In the genomic region with DNA sequence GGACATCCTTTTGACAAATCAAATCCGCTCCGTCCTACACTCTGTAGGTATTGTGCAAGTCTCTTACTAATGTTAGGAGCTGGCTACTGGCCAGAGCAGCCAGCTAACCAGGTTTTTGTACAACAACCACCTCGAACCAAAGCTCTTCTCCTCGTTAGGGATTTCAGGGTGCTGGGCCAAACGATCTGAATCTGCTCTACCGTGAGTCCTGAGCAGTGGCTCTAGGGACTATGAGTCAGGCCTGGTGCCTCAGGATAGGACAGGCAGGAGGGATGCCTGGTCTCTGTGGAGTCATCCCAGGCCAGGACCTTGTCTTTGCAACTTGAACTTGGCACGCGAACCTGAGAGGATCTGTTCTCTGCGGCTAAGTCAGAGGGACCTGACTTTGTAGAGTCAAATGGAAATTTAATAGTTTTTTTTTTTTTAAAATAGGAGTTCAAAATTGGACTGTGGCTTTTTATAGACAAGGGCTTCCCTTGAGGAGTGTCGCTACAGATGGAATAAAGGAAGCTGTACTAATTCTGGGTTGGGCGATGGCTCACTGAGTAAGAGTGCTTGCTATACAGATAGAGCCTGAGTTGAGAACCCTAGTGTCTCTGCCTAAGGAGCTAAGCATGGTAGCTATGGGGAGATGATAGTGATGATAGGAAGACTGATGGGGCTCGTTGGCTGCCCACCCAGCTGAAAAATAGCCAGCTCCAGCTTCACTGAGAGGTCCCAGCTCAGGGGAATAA, we compare ENCODE assay signal across 9 mouse cellular contexts. TPM values are rescaled to one million over a fixed set of nuclear protein-coding genes. Genes with fewer than 3 reads are reported as not detected.
A peak's percentile ranks its signal among the peaks of the same experiment; 100 is the strongest.
DNase-seq lines count a peak whose midpoint lies in the region; ATAC-seq and TF ChIP-seq lines count a peak whose summit lies in the region.
"Had no signal": no experiment of that assay in that cellular context is flagged by ENCODE, and none has a peak within 500 bp of the region (broad histone marks: within the 10 kb centered on the region; RNA-seq: fewer than 3 reads in every experiment).

No protein-coding gene starts in this region.

- no peak overlapping the region for H3K9ac ChIP-seq in hindbrain, postnatal 0 days (replicated peaks; ENCODE audit: low read length)
- H3K9ac ChIP-seq in hindbrain, embryonic 13.5 days = no peak overlapping the region

- H3K4me1 ChIP-seq in hindbrain, postnatal 0 days (ENCODE audit: insufficient read depth, low read length) = no peaks in the 10 kb centered on the region; the same call in 1 of the 2 replicates
- H3K4me1 ChIP-seq in hindbrain, embryonic 13.5 days (replicated peaks) = peaks cover 12% of the 10 kb centered on the region; the same call in 1 of the 2 replicates
- peaks cover 11% of the 10 kb centered on the region; the same call in 1 of the 2 replicates for H3K4me1 ChIP-seq in embryonic fibroblast, embryonic 13.5 days (ENCODE audit: control insufficient read depth, insufficient read depth, low read length)

- intact Hi-C loops in heart, postnatal 10 days (cut with DNase I) = no loop called here

- no peak for TF ChIP-seq POLR2A in embryonic fibroblast, embryonic 13.5 days (IDR thresholded peaks at IDR 0.05; ENCODE audit: low read depth, low read length)

- WGBS in hindbrain, postnatal 0 days = 71% methylated on average over 12 of the region's 12 CpGs
- WGBS in hindbrain, embryonic 13.5 days = 87% methylated on average over 12 of the region's 12 CpGs

- H3K27ac ChIP-seq in hindbrain, postnatal 0 days = peak overlapping the region; percentile 32; the same call in 1 of the 2 replicates
- H3K27ac ChIP-seq in hindbrain, embryonic 13.5 days = no peak overlapping the region
- peak overlapping the region; percentile 23; the same call in 1 of the 2 replicates for H3K27ac ChIP-seq in embryonic fibroblast, embryonic 13.5 days (ENCODE audit: insufficient read depth, low read length)

- H3K9me3 ChIP-seq in hindbrain, postnatal 0 days (ENCODE audit: low read length) = no peaks in the 10 kb centered on the region
- no peaks in the 10 kb centered on the region for H3K9me3 ChIP-seq in hindbrain, embryonic 13.5 days

- H3K27me3 ChIP-seq in hindbrain, postnatal 0 days (ENCODE audit: insufficient read depth, low read length) = no peaks in the 10 kb centered on the region
- no peaks in the 10 kb centered on the region for H3K27me3 ChIP-seq in hindbrain, embryonic 13.5 days

- no peaks in the 10 kb centered on the region for H3K36me3 ChIP-seq in hindbrain, postnatal 0 days (ENCODE audit: insufficient read depth, low read length)
- no peaks in the 10 kb centered on the region for H3K36me3 ChIP-seq in hindbrain, embryonic 13.5 days

- no peak overlapping the region for H3K4me3 ChIP-seq in hindbrain, postnatal 0 days (ENCODE audit: low read length)
- no peak overlapping the region for H3K4me3 ChIP-seq in hindbrain, embryonic 13.5 days
- H3K4me3 ChIP-seq in embryonic fibroblast, embryonic 13.5 days (ENCODE audit: insufficient read depth, low read length) = no peak overlapping the region

- DNase-seq in hindbrain, postnatal 0 days (ENCODE audit: low spot score) = no peak
- peak; percentile 67 for DNase-seq in adrenal gland, adult 8-10 months
- DNase-seq in heart, postnatal 10 days = peak; percentile 55 to 64
- no peak for DNase-seq in spleen, adult 12 weeks (ENCODE audit: low spot score)
- no peak for DNase-seq in spleen, postnatal 36 days (ENCODE audit: low spot score in 2 of 2)
- DNase-seq: cerebellum, adult 11-12 months had no signal

- TF ChIP-seq CTCF in hindbrain, postnatal 0 days (IDR thresholded peaks at IDR 0.05; ENCODE audit: low read depth) = no peak
- no peak for TF ChIP-seq CTCF in embryonic fibroblast, embryonic 13.5 days (IDR thresholded peaks at IDR 0.05; ENCODE audit: borderline replicate concordance, insufficient read depth, low read length)

- ATAC-seq in hindbrain, postnatal 0 days = no peak
- no peak for ATAC-seq in hindbrain, embryonic 13.5 days (ENCODE audit: low FRiP score)
- no peak for ATAC-seq in CD4-positive, CD25-positive, alpha-beta regulatory T cell, adult 4 months

- H3K4me2 ChIP-seq in hindbrain, postnatal 0 days (ENCODE audit: low read depth, low read length) = no peak overlapping the region
- H3K4me2 ChIP-seq in hindbrain, embryonic 13.5 days = no peak overlapping the region

RNA-seq across cellular contexts. Expression of a gene that starts 24.4 kb away (rescaled TPM):
- total RNA-seq in hindbrain, postnatal 0 days (2014; rRNA removed) = 12.7 and 14.9 TPM in 2 replicates
- polyA plus RNA-seq in hindbrain, postnatal 0 days (2015; fragmentation: Nextera tagmentation; extraction: Ambion mirVana) = 4.6 and 4.8 TPM in 2 replicates
- polyA plus RNA-seq in hindbrain, embryonic 13.5 days (2015; fragmentation: Nextera tagmentation; extraction: Ambion mirVana) = 5.2 and 6.6 TPM in 2 replicates
- total RNA-seq in adrenal gland, adult 8-10 months (2022) = 10 to 100 TPM; 16.6 to 30.8 (median 26.7) TPM
- polyA plus RNA-seq in embryonic fibroblast, embryonic 13.5 days (2011; ENCODE audit: insufficient read length, low read depth, missing spikeins) = 27.7 and 31.1 TPM in 2 replicates
- total RNA-seq in heart, postnatal 10 days (2021) = 10 to 100 TPM; 58.3 to 65.7 TPM
- polyA plus RNA-seq in CD4-positive, CD25-positive, alpha-beta regulatory T cell, adult 4 months (2017; shearing (Covaris generic)) = 10 to 100 TPM; 21.5 to 26.4 TPM

RNA-seq across cellular contexts. Expression of a gene that starts 53.4 kb away (rescaled TPM):
- 25.8 and 31.6 TPM in 2 replicates for total RNA-seq in hindbrain, postnatal 0 days (2014; rRNA removed)
- polyA plus RNA-seq in hindbrain, postnatal 0 days (2015; fragmentation: Nextera tagmentation; extraction: Ambion mirVana) = 30.2 and 31.7 TPM in 2 replicates
- polyA plus RNA-seq in hindbrain, embryonic 13.5 days (2015; fragmentation: Nextera tagmentation; extraction: Ambion mirVana) = 29.1 and 30.0 TPM in 2 replicates
- 10 to 100 TPM in 3 of 4 experiments, 1 to 10 TPM in 1; 8.8 to 15.1 (median 12.5) TPM for total RNA-seq in adrenal gland, adult 8-10 months (2022)
- polyA plus RNA-seq in embryonic fibroblast, embryonic 13.5 days (2011; ENCODE audit: insufficient read length, low read depth, missing spikeins) = 10.1 and 12.0 TPM in 2 replicates
- total RNA-seq in heart, postnatal 10 days (2021) = 10 to 100 TPM; 10.1 to 13.0 TPM
- polyA plus RNA-seq in CD4-positive, CD25-positive, alpha-beta regulatory T cell, adult 4 months (2017; shearing (Covaris generic)) = 1 to 10 TPM; 8.7 to 9.2 TPM

Comparison
In these comparisons a context has a peak if more than half of its experiments do, and no peak if none do; other contexts are left out.
1. DNase-seq: peak in adrenal gland, adult 8-10 months (single experiment) and heart, postnatal 10 days (2 of 2); none in hindbrain, postnatal 0 days (single experiment), spleen, adult 12 weeks (single experiment) and spleen, postnatal 36 days (0 of 2).